Mouse (Mus musculus) MEL (cell line): ENCODE data around the gene Dkk3. TPM values are rescaled to one million over a fixed set of nuclear protein-coding genes. Genes with fewer than 3 reads are reported as not detected.

Source experiments
- DNase-seq: peaks from one replicate; pipeline ENCODE4 v3.0.0; 2011; ENCODE audit warnings: low read depth, low spot score
- H3K27ac ChIP-seq: 2 replicates; pipeline ENCODE4 v1.5.1; 2012; ENCODE audit warnings: low read depth, mild to moderate bottlenecking, control low read depth, low read length, moderate library complexity; ENCODE audit not compliant: control insufficient read depth
- H3K27me3 ChIP-seq, 2 experiments: fragments of 150-350 bp in 1 of 2; sonication (generic) in 1 of 2; 2 replicates each; pipeline ENCODE4 v1.6.1; 2012; ENCODE audit warnings: low read length in 2 of 2, mild to moderate bottlenecking in 2 of 2, improper control_type of control experiment in 1 of 2, moderate library complexity in 1 of 2; ENCODE audit not compliant: insufficient read depth in 2 of 2, control insufficient read depth in 1 of 2
- H3K36me3 ChIP-seq, 2 experiments: 2 replicates each; pipeline ENCODE4 v1.6.1; 2012 to 2014; ENCODE audit warnings: low read length in 2 of 2, improper control_type of control experiment in 1 of 2, inconsistent platforms in 1 of 2, mild to moderate bottlenecking in 1 of 2; ENCODE audit not compliant: insufficient read depth in 2 of 2, control insufficient read depth in 1 of 2
- H3K4me1 ChIP-seq, 2 experiments: fragments of 150-350 bp in 1 of 2; sonication (generic) in 1 of 2; 2 replicates each; pipeline ENCODE4 v1.6.1; 2012; ENCODE audit warnings: low read length in 2 of 2, improper control_type of control experiment in 1 of 2, mild to moderate bottlenecking in 1 of 2; ENCODE audit not compliant: insufficient read depth in 2 of 2, control insufficient read depth in 1 of 2
- H3K4me3 ChIP-seq, 2 experiments: fragments of 150-350 bp in 1 of 2; sonication (generic) in 1 of 2; 2 replicates each; pipeline ENCODE4 v1.5.1; 2012; ENCODE audit warnings: low read depth in 2 of 2, low read length in 2 of 2, mild to moderate bottlenecking in 2 of 2, moderate library complexity in 2 of 2, control low read depth in 1 of 2, improper control_type of control experiment in 1 of 2; ENCODE audit not compliant: control insufficient read depth in 1 of 2, insufficient read depth in 1 of 2
- H3K79me2 ChIP-seq: 2 replicates; pipeline ENCODE4 v1.6.1; 2012; ENCODE audit warnings: mild to moderate bottlenecking, low read length, moderate library complexity; ENCODE audit not compliant: control insufficient read depth, poor library complexity, insufficient read depth
- H3K9ac ChIP-seq: 2 replicates; pipeline ENCODE4 v1.6.1; 2012; ENCODE audit warnings: low read depth, mild to moderate bottlenecking, control low read depth, low read length, moderate library complexity; ENCODE audit not compliant: control insufficient read depth, poor library complexity, severe bottlenecking
- H3K9me3 ChIP-seq: fragments of 150-350 bp; sonication (generic); replicated peaks from 2 replicates; pipeline ENCODE4 v1.6.1; 2012; ENCODE audit warnings: mild to moderate bottlenecking, low read length, improper control_type of control experiment, moderate library complexity; ENCODE audit not compliant: insufficient read depth
- BHLHE40 ChIP-seq: IDR thresholded peaks from 2 replicates; pipeline ENCODE4 v1.6.1; 2012; ENCODE audit warnings: low read depth, mild to moderate bottlenecking, inconsistent platforms, low read length, improper control_type of control experiment, borderline replicate concordance
- CHD2 ChIP-seq: IDR thresholded peaks from 2 replicates; pipeline ENCODE4 v1.6.1; 2011; ENCODE audit warnings: low read length, improper control_type of control experiment
- CTCF ChIP-seq, 3 experiments: IDR thresholded peaks in 2 of 3; conservative IDR thresholded peaks in 1 of 3; 2 replicates each; pipeline ENCODE4 v1.5.1; 2011 to 2012; ENCODE audit warnings: low read length in 3 of 3, low read depth in 2 of 3, mild to moderate bottlenecking in 2 of 3, improper control_type of control experiment in 1 of 3, inconsistent platforms in 1 of 3, mixed read lengths in 1 of 3, moderate library complexity in 1 of 3; ENCODE audit not compliant: control insufficient read depth in 1 of 3, insufficient read depth in 1 of 3, poor library complexity in 1 of 3, severe bottlenecking in 1 of 3
- GABPA ChIP-seq: IDR thresholded peaks from 2 replicates; pipeline ENCODE4 v1.6.1; 2012; ENCODE audit warnings: low read depth, mild to moderate bottlenecking, inconsistent platforms, low read length, improper control_type of control experiment, moderate library complexity
- GATA1 ChIP-seq: IDR thresholded peaks from 2 replicates; pipeline ENCODE4 v1.6.1; 2011; ENCODE audit warnings: low read depth, low read length, improper control_type of control experiment
- HCFC1 ChIP-seq: IDR thresholded peaks from 2 replicates; pipeline ENCODE4 v1.6.1; 2012; ENCODE audit warnings: low read depth, mild to moderate bottlenecking, inconsistent platforms, low read length, improper control_type of control experiment, moderate library complexity
- JUND ChIP-seq: IDR thresholded peaks from 2 replicates; pipeline ENCODE4 v1.6.1; 2011; ENCODE audit warnings: low read depth, mild to moderate bottlenecking, improper control_type of control experiment, low read length
- KAT2A ChIP-seq: conservative IDR thresholded peaks from 2 replicates; pipeline ENCODE4 v1.6.1; 2012; ENCODE audit warnings: low read depth, low read length, improper control_type of control experiment, inconsistent platforms
- MAZ ChIP-seq: IDR thresholded peaks from 2 replicates; pipeline ENCODE4 v1.6.1; 2012; ENCODE audit warnings: low read depth, mild to moderate bottlenecking, inconsistent platforms, low read length, improper control_type of control experiment
- MEF2A ChIP-seq: IDR thresholded peaks from 2 replicates; pipeline ENCODE4 v1.6.1; 2014; ENCODE audit warnings: low read depth, mild to moderate bottlenecking, inconsistent platforms, low read length, improper control_type of control experiment; ENCODE audit not compliant: poor library complexity, insufficient replicate concordance, severe bottlenecking; ENCODE audit errors: extremely low read depth
- MYB ChIP-seq: IDR thresholded peaks from 2 replicates; pipeline ENCODE4 v1.6.1; 2011; ENCODE audit warnings: mild to moderate bottlenecking, low read depth, low read length, improper control_type of control experiment
- MYC ChIP-seq: IDR thresholded peaks from 2 replicates; pipeline ENCODE4 v1.6.1; 2011; ENCODE audit warnings: low read depth, mild to moderate bottlenecking, low read length, improper control_type of control experiment, moderate library complexity
- NELFE ChIP-seq: IDR thresholded peaks from 2 replicates; pipeline ENCODE4 v1.6.1; 2011; ENCODE audit warnings: low read depth, low read length, improper control_type of control experiment
- NRF1 ChIP-seq: IDR thresholded peaks from 2 replicates; pipeline ENCODE4 v1.6.1; 2014; ENCODE audit warnings: low read depth, mild to moderate bottlenecking, inconsistent platforms, low read length, improper control_type of control experiment, moderate library complexity; ENCODE audit not compliant: poor library complexity, insufficient read depth, severe bottlenecking
- POLR2A ChIP-seq, 2 experiments: IDR thresholded peaks; 2 replicates each; pipeline ENCODE4 v1.6.1; 2011 to 2012; ENCODE audit warnings: low read length in 2 of 2, mild to moderate bottlenecking in 2 of 2, control low read depth in 1 of 2, improper control_type of control experiment in 1 of 2, low read depth in 1 of 2, moderate library complexity in 1 of 2; ENCODE audit not compliant: control insufficient read depth in 1 of 2, insufficient read depth in 1 of 2, poor library complexity in 1 of 2
- POLR2AphosphoS5 ChIP-seq: IDR thresholded peaks from 2 replicates; pipeline ENCODE4 v1.6.1; 2012; ENCODE audit warnings: low read depth, borderline replicate concordance, mild to moderate bottlenecking, inconsistent platforms, low read length, moderate library complexity, mixed read lengths
- RAD21 ChIP-seq: IDR thresholded peaks from 2 replicates; pipeline ENCODE4 v1.6.1; 2011; ENCODE audit warnings: mild to moderate bottlenecking, low read depth, low read length, improper control_type of control experiment
- RCOR1 ChIP-seq: IDR thresholded peaks from 2 replicates; pipeline ENCODE4 v1.6.1; 2012; ENCODE audit warnings: low read depth, mild to moderate bottlenecking, inconsistent platforms, low read length, improper control_type of control experiment
- SIN3A ChIP-seq: IDR thresholded peaks from 2 replicates; pipeline ENCODE4 v1.6.1; 2012; ENCODE audit warnings: low read length, improper control_type of control experiment, inconsistent platforms
- SMC3 ChIP-seq: IDR thresholded peaks from 2 replicates; pipeline ENCODE4 v1.6.1; 2011; ENCODE audit warnings: low read depth, low read length, improper control_type of control experiment
- TAL1 ChIP-seq: IDR thresholded peaks from 2 replicates; pipeline ENCODE4 v1.6.1; 2012; ENCODE audit warnings: mild to moderate bottlenecking, inconsistent platforms, low read length, moderate library complexity, mixed read lengths
- TBP ChIP-seq: IDR thresholded peaks from 2 replicates; pipeline ENCODE4 v1.8.0; 2011; ENCODE audit warnings: low read depth, low read length, improper control_type of control experiment
- TCF12 ChIP-seq: IDR thresholded peaks from 2 replicates; pipeline ENCODE4 v1.6.1; 2014; ENCODE audit warnings: low read depth, mild to moderate bottlenecking, inconsistent platforms, low read length, improper control_type of control experiment, moderate library complexity
- UBTF ChIP-seq: IDR thresholded peaks from 2 replicates; pipeline ENCODE4 v1.6.1; 2012; ENCODE audit warnings: low read depth, mild to moderate bottlenecking, inconsistent platforms, low read length, improper control_type of control experiment, moderate library complexity, borderline replicate concordance; ENCODE audit not compliant: insufficient read depth
- USF1 ChIP-seq: IDR thresholded peaks from 2 replicates; pipeline ENCODE4 v1.6.1; 2014; ENCODE audit warnings: low read depth, mild to moderate bottlenecking, inconsistent platforms, low read length, improper control_type of control experiment, moderate library complexity
- USF2 ChIP-seq, 2 experiments: IDR thresholded peaks; 2 replicates each; pipeline ENCODE4 v1.6.1; 2011 to 2012; ENCODE audit warnings: improper control_type of control experiment in 2 of 2, low read length in 2 of 2, borderline replicate concordance in 1 of 2, inconsistent platforms in 1 of 2, low read depth in 1 of 2, mild to moderate bottlenecking in 1 of 2; ENCODE audit not compliant: insufficient read depth in 1 of 2
- ZC3H11A ChIP-seq: IDR thresholded peaks from 2 replicates; pipeline ENCODE4 v1.6.1; 2012; ENCODE audit warnings: low read depth, mild to moderate bottlenecking, inconsistent platforms, low read length, improper control_type of control experiment
- ZKSCAN1 ChIP-seq: IDR thresholded peaks from 2 replicates; pipeline ENCODE4 v1.6.1; 2012; ENCODE audit warnings: low read depth, mild to moderate bottlenecking, inconsistent platforms, low read length, improper control_type of control experiment, moderate library complexity
- ZMIZ1 ChIP-seq: IDR thresholded peaks from 2 replicates; pipeline ENCODE4 v1.6.1; 2012; ENCODE audit warnings: low read depth, mild to moderate bottlenecking, inconsistent platforms, low read length, improper control_type of control experiment, moderate library complexity
- polyA plus RNA-seq, 2 experiments: library from polyadenylated mRNA; stranded (reverse) in 1 of 2; unstranded in 1 of 2; fragments of >175 nt in 1 of 2; fragments of >200 nt in 1 of 2; gene quantifications; 2 replicates each; pipeline versions ENCODE4 v1.2.1 to v1.2.4; 2012; ENCODE audit warnings: low replicate concordance in 2 of 2, low read depth in 1 of 2; ENCODE audit not compliant: insufficient read length in 2 of 2, insufficient read depth in 1 of 2, missing spikeins in 1 of 2
- total RNA-seq: library from RNA; depleted of rRNA; stranded (reverse); fragments of 300-350 nt; gene quantifications from 2 replicates; pipeline ENCODE4 v1.2.3, GENCODE M21; 2012

The Dkk3 gene
- total and polyA plus RNA-seq, 3 experiments = not detected

DNA sequence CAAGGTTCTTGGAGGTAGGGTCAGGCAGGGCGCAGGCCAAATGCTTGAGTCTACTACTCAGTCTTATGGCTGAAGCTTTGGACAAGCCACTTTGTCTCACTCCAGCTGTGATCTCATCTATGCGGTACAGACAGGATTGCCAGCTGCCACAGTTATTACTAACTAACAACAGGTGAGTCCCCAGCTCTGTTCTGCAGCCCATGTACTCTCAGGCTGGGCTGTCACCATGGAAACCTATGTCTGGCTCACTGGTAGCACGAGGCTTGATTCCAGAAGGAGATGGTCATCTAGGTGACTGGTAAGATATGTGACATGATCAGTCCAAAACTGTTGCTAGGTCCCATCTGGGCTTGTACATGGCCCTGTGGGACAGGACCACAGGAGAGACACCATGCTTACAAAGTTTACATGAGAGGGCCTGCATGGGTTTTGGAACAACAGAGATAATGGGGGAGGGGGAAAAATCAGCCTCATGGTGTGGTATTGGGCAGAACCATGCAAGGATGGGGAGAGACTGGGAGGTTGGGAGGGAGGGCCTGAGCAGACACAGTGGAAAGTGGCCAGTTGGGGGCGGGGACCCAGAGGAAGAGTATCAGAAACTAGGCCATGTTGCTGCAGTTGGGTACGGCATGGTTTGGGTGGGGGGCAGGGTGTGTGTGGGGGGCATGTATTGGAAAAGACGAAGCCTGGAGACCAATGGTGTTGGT is 25.8 kb upstream of the Dkk3 start:
- Histone ChIP-seq H3K4me1 (no peaks in the 10 kb centered on the region), H3K79me2 (no peaks in the 10 kb centered on the region), H3K27me3 (no peaks in the 10 kb centered on the region), H3K9ac (no peak overlapping the region), H3K36me3 (no peaks in the 10 kb centered on the region), H3K9me3 (no peaks in the 10 kb centered on the region), H3K4me3 (no peak overlapping the region), H3K27ac (no peak overlapping the region)
- DNase-seq = no peak
- TF ChIP-seq CHD2 (no peak), TCF12 (no peak), JUND (no peak), SIN3A (no peak), ZC3H11A (no peak), CTCF (IDR thresholded peaks at IDR 0.05 in 2 of 3, conservative IDR thresholded peaks at IDR 0.05 in 1 of 3; ENCODE audit: control insufficient read depth in 1 of 3, insufficient read depth in 1 of 3, low read depth in 2 of 3, low read length in 3 of 3, poor library complexity in 1 of 3, severe bottlenecking in 1 of 3) (no peak), TBP (no peak), SMC3 (no peak), KAT2A (no peak), GATA1 (no peak), MAZ (no peak), UBTF (no peak), MYC (no peak), POLR2A (IDR thresholded peaks at IDR 0.05; ENCODE audit: control insufficient read depth in 1 of 2, insufficient read depth in 1 of 2, low read depth in 1 of 2, low read length in 2 of 2, poor library complexity in 1 of 2) (no peak), BHLHE40 (no peak), TAL1 (no peak), MEF2A (no peak), RCOR1 (no peak)

DNA sequence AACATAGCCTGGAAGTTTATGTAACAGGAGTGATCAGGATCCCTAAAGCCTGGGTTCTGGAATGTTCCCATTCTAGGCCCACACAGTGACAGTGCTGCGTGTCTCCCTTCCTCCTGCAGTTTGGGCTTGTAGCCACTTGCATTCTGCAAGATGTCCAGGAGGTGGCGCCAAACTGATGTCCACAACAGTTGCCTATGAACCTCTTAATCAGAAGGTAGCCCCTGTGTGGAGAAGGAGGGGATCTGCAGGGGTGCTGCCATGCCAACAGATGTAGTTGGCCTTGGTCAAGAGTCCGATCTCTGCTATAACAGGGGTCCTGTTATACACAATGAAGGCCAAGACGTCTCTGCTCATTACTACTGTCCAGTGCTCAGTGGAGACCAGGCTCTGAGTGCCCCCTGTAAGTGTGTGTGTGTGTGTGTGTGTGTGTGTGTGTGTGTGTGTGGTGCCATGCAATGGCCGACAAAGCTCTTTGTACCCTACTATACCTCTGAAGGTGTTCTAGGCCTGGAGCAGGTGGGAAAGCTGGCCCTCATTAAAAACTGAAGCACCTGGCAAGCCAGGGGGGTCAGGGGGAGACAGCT is 24.5 kb upstream of the Dkk3 start:
- H3K4me3 ChIP-seq = no peak overlapping the region
- peak; percentile 58 for DNase-seq
- H3K79me2 ChIP-seq = no peaks in the 10 kb centered on the region
- H3K27ac ChIP-seq = no peak overlapping the region
- no peaks in the 10 kb centered on the region for H3K9me3 ChIP-seq
- H3K4me1 ChIP-seq = no peaks in the 10 kb centered on the region
- H3K27me3 ChIP-seq = no peaks in the 10 kb centered on the region
- no peaks in the 10 kb centered on the region for H3K36me3 ChIP-seq
- H3K9ac ChIP-seq = no peak overlapping the region
- TF ChIP-seq CTCF (IDR thresholded peaks at IDR 0.05 in 2 of 3, conservative IDR thresholded peaks at IDR 0.05 in 1 of 3; ENCODE audit: control insufficient read depth in 1 of 3, insufficient read depth in 1 of 3, low read depth in 2 of 3, low read length in 3 of 3, poor library complexity in 1 of 3, severe bottlenecking in 1 of 3) = peak; percentile 78 to 89 (median 80)
- no peak for TF ChIP-seq HCFC1
- no peak for TF ChIP-seq ZMIZ1
- no peak for TF ChIP-seq GABPA
- TF ChIP-seq NELFE = no peak
- no peak for TF ChIP-seq MEF2A
- TF ChIP-seq GATA1 = no peak
- no peak for TF ChIP-seq TBP
- no peak for TF ChIP-seq ZKSCAN1
- TF ChIP-seq POLR2AphosphoS5 = no peak
- no peak for TF ChIP-seq MYB
- TF ChIP-seq ZC3H11A = peak; percentile 17; the same call in 1 of the 2 replicates
- no peak for TF ChIP-seq USF2 (IDR thresholded peaks at IDR 0.05; ENCODE audit: borderline replicate concordance in 1 of 2, insufficient read depth in 1 of 2, low read depth in 1 of 2, low read length in 2 of 2)
- no peak for TF ChIP-seq NRF1
- peak; percentile 63 for TF ChIP-seq SMC3
- peak; percentile 42 for TF ChIP-seq RAD21
- no peak for TF ChIP-seq USF1
- TF ChIP-seq RCOR1 = no peak
